8 mouse cellular contexts compared by ENCODE assay signal in the genomic region with DNA sequence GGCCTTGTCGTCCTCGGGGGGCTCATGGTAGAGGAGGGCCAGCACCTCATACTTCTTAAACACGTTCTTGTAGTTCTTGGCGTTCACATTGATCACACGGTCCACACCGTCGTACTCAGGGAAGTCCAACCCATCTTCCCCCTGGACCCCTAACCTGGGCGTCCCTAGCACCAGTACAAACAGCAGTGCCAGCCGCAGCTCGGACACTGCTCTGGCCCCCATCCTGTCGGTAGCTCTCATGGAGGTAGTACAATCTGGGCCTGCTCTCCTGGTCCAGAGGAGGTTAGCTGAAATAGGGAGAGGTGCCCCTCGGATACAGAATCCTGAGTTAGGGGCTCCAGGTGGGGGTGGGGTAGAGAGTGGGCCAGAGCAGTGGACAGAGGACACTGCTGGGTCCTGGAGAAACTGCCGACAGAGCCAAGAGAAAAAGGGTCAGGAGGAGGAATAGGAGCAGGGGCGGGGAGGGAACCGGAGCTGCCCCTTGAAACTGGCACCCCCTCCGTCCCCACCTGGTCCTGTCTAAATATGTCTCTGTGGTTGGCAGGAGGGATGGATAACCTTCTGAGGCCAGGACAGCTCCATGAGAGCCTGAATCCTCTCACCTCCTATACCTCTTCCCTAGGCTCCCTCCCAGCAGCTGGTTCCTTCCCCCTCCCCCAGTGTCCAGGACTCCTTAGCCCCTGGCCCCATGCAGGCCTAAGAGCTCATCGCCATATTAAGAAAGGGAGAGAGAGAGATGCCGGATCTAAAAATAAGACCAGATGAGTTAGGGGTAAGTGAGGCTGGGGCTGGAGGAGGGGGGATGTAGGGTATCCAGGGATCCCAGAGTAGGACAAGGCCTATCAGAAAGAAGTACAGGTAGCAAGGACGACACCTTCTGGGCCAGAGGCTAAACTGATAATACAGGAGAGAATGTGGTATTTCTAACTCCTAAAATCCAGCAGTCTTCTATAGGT. TPM values are rescaled to one million over a fixed set of nuclear protein-coding genes. Genes with fewer than 3 reads are reported as not detected.
A peak's percentile ranks its signal among the peaks of the same experiment; 100 is the strongest.
DNase-seq lines count a peak whose midpoint lies in the region; ATAC-seq and TF ChIP-seq lines count a peak whose summit lies in the region.

A gene (minus strand): TSS at position 418 of the 956 bp plus-strand sequence.

- intact Hi-C loops in gastrocnemius, postnatal 14 days (cut with DNase I; ENCODE audit: low total_unique reads): no loop called here

- H3K27me3 ChIP-seq in heart, embryonic 11.5 days (ENCODE audit: control insufficient read depth, insufficient read depth, low read length): no peaks in the 10 kb centered on the region
- H3K27me3 ChIP-seq in intestine, postnatal 0 days (replicated peaks; ENCODE audit: control insufficient read depth, insufficient read depth, low read length): no peaks in the 10 kb centered on the region

- no peaks in the 10 kb centered on the region for H3K9me3 ChIP-seq in heart, embryonic 11.5 days (replicated peaks; ENCODE audit: control insufficient read depth, low read length)
- H3K9me3 ChIP-seq in intestine, postnatal 0 days (ENCODE audit: control insufficient read depth): no peaks in the 10 kb centered on the region

- ATAC-seq in heart, embryonic 11.5 days (replicated peaks; ENCODE audit: insufficient number of reproducible peaks, low FRiP score, low TSS enrichment): peak; percentile 27; the same call in 1 of the 2 replicates
- no peak for ATAC-seq in intestine, postnatal 0 days

- H3K4me2 ChIP-seq in heart, embryonic 11.5 days: peak within 1 kb of the TSS; percentile 49
- no peak within 1 kb of the TSS for H3K4me2 ChIP-seq in intestine, postnatal 0 days (replicated peaks; ENCODE audit: low read depth)

- peak within 1 kb of the TSS; percentile 59 for H3K9ac ChIP-seq in heart, embryonic 11.5 days (ENCODE audit: low read depth, low read length)
- H3K9ac ChIP-seq in intestine, postnatal 0 days (ENCODE audit: low read depth, low read length): no peak within 1 kb of the TSS

- peaks cover 50% of the 10 kb centered on the region for H3K4me1 ChIP-seq in heart, embryonic 11.5 days (ENCODE audit: control insufficient read depth, insufficient read depth, low read length)
- 0 out of 2 replicates have a peak, but pooled peaks cover 5% of the 10 kb centered on the region for H3K4me1 ChIP-seq in brown adipose tissue, adult 24 weeks (ENCODE audit: control insufficient read depth, insufficient read depth, insufficient read length, low read length)
- H3K4me1 ChIP-seq in intestine, postnatal 0 days (replicated peaks; ENCODE audit: control insufficient read depth, insufficient read depth, low read length): no peaks in the 10 kb centered on the region; the same call in 1 of the 2 replicates

- no peak for TF ChIP-seq CTCF in intestine, postnatal 0 days (IDR thresholded peaks at IDR 0.05; ENCODE audit: low read depth)

- peak within 1 kb of the TSS; percentile 23 for H3K4me3 ChIP-seq in heart, embryonic 11.5 days (ENCODE audit: low read depth, low read length)
- H3K4me3 ChIP-seq in brown adipose tissue, adult 24 weeks (ENCODE audit: insufficient read depth, low read depth, low read length): peak within 1 kb of the TSS; percentile 29
- no peak within 1 kb of the TSS for H3K4me3 ChIP-seq in intestine, postnatal 0 days (ENCODE audit: low read depth, low read length)

- no peaks in the 10 kb centered on the region for H3K36me3 ChIP-seq in heart, embryonic 11.5 days (ENCODE audit: control insufficient read depth, insufficient read depth, low read length)
- no peaks in the 10 kb centered on the region for H3K36me3 ChIP-seq in intestine, postnatal 0 days (ENCODE audit: control insufficient read depth, insufficient read depth)

- DNase-seq in heart, adult 9 months (ENCODE audit: low spot score in 2 of 2): no peak
- peak; percentile 69 for DNase-seq in gastrocnemius, postnatal 14 days
- DNase-seq in yolk sac, embryonic 10.5 days (ENCODE audit: low spot score): no peak
- no peak for DNase-seq in right cerebral cortex, adult 18-20 months
- DNase-seq in cerebellum, postnatal 4 days (ENCODE audit: low spot score in 2 of 2): no peak

- 60% methylated on average over 19 of the region's 19 CpGs for WGBS in heart, embryonic 11.5 days (ENCODE audit: insufficient replicate concordance)
- WGBS in intestine, postnatal 0 days: 81% methylated on average over 19 of the region's 19 CpGs

- peak within 1 kb of the TSS; percentile 91 for H3K27ac ChIP-seq in heart, embryonic 11.5 days (ENCODE audit: low read depth, low read length)
- peak within 1 kb of the TSS; percentile 92 for H3K27ac ChIP-seq in brown adipose tissue, adult 24 weeks (replicated peaks; ENCODE audit: low read depth, low read length)
- peak within 1 kb of the TSS; percentile 37 for H3K27ac ChIP-seq in intestine, postnatal 0 days (ENCODE audit: low read depth, low read length)

RNA-seq across cellular contexts. Expression of the gene that starts here (rescaled TPM):
- 205 and 230 TPM in 2 replicates for polyA plus RNA-seq in heart, embryonic 11.5 days (2014; fragmentation: Nextera tagmentation; extraction: Ambion mirVana)
- 29.6 and 47.6 TPM in 2 replicates for polyA plus RNA-seq in brown adipose tissue, adult 24 weeks (2012; ENCODE audit: insufficient read depth, insufficient read length, missing spikeins)
- total RNA-seq in gastrocnemius, postnatal 14 days (2021): 1,000 to 10,000 TPM; 6,638 to 7,021 TPM
- polyA plus RNA-seq in intestine, postnatal 0 days (2015; fragmentation: Nextera tagmentation; extraction: Ambion mirVana): 21.5 and 22.8 TPM in 2 replicates

Comparison
In these comparisons a context has a peak if more than half of its experiments do, and no peak if none do; other contexts are left out.
1. H3K27ac ChIP-seq: peak in every context shown above with its lines; median percentile 92 in brown adipose tissue, adult 24 weeks; 91 in heart, embryonic 11.5 days; 37 in intestine, postnatal 0 days.